Mouse (Mus musculus): ENCODE results near the gene Pde1c.

- TF ChIP-seq CTCF (IDR thresholded peaks at IDR 0.05; ENCODE audit: borderline replicate concordance, extremely low read depth, insufficient read depth, insufficient read length): no peak
- TF ChIP-seq POLR2A (IDR thresholded peaks at IDR 0.05; ENCODE audit: borderline replicate concordance, extremely low read depth, insufficient read depth, insufficient read length, poor library complexity, severe bottlenecking): no peak
Measured at GRCm38 (mm10) chr6:56035054-56035453, 533.8 kb downstream of the Pde1c start.

Data from brain, embryonic 14.5 days (tissue).